In the genomic region with DNA sequence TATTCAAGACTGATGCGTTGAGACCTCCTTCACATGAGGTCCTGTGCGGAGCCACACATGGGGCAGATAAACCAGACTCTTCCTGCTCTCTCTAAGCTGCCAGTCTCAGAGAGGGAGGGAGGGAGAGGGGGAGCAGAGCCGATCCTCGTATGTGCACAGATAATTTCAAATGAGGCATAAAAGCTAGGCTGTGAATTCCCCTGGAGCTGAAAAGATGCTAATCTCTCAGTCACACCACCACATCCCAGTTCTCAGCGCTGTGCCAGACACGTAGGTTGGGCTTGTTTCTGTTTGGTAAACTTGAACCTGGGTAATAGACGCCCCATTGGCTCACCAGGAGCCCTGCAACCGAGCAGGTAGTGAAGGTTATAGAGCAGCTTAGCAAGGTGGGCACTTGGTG, we compare ENCODE assay signal across 12 mouse cellular contexts. TPM values are rescaled to one million over a fixed set of nuclear protein-coding genes. Genes with fewer than 3 reads are reported as not detected.
DNase-seq lines count a peak whose midpoint lies in the region; ATAC-seq and TF ChIP-seq lines count a peak whose summit lies in the region.
"Had no signal": no experiment of that assay in that cellular context is flagged by ENCODE, and none has a peak within 500 bp of the region (broad histone marks: within the 10 kb centered on the region; RNA-seq: fewer than 3 reads in every experiment).

No protein-coding gene starts in this region.

- H3K27me3 ChIP-seq in heart, embryonic 11.5 days (ENCODE audit: control insufficient read depth, insufficient read depth, low read length), result no peaks in the 10 kb centered on the region
- H3K27me3 ChIP-seq in kidney, postnatal 0 days (ENCODE audit: insufficient read depth, low read length), result no peaks in the 10 kb centered on the region
- H3K27me3 ChIP-seq in stomach, embryonic 15.5 days (replicated peaks), result no peaks in the 10 kb centered on the region
- H3K27me3 ChIP-seq in stomach, postnatal 0 days (ENCODE audit: control insufficient read depth, insufficient read depth, low read length), result no peaks in the 10 kb centered on the region
- H3K27me3 ChIP-seq: neural tube, embryonic 13.5 days had no signal

- H3K9ac ChIP-seq in heart, embryonic 11.5 days (ENCODE audit: low read depth, low read length), result no peak overlapping the region
- H3K9ac ChIP-seq in kidney, postnatal 0 days (ENCODE audit: low read depth, low read length), result no peak overlapping the region
- H3K9ac ChIP-seq in stomach, embryonic 15.5 days, result no peak overlapping the region
- H3K9ac ChIP-seq in stomach, postnatal 0 days (ENCODE audit: low read length), result no peak overlapping the region; the same call in 1 of the 2 replicates
- H3K9ac ChIP-seq: neural tube, embryonic 13.5 days had no signal

- peak overlapping the region; percentile 16; the same call in 1 of the 2 replicates for H3K4me2 ChIP-seq in heart, embryonic 11.5 days
- H3K4me2 ChIP-seq in kidney, postnatal 0 days (ENCODE audit: low read length), result no peak overlapping the region
- H3K4me2 ChIP-seq in stomach, embryonic 15.5 days, result no peak overlapping the region
- no peak overlapping the region for H3K4me2 ChIP-seq in stomach, postnatal 0 days (replicated peaks; ENCODE audit: low read depth)
- H3K4me2 ChIP-seq: neural tube, embryonic 13.5 days had no signal

- peaks cover 6% of the 10 kb centered on the region; the same call in 1 of the 2 replicates for H3K36me3 ChIP-seq in heart, embryonic 11.5 days (ENCODE audit: control insufficient read depth, insufficient read depth, low read length)
- peaks cover 24% of the 10 kb centered on the region for H3K36me3 ChIP-seq in kidney, postnatal 0 days (ENCODE audit: insufficient read depth, low read length)
- H3K36me3 ChIP-seq in stomach, embryonic 15.5 days, result 0 out of 2 replicates have a peak, but pooled peaks cover 5% of the 10 kb centered on the region
- no peaks in the 10 kb centered on the region; the same call in 1 of the 2 replicates for H3K36me3 ChIP-seq in stomach, postnatal 0 days (ENCODE audit: control insufficient read depth, insufficient read depth, low read length)
- H3K36me3 ChIP-seq: neural tube, embryonic 13.5 days had no signal

- ATAC-seq in heart, embryonic 11.5 days (replicated peaks; ENCODE audit: insufficient number of reproducible peaks, low FRiP score, low TSS enrichment), result no peak
- no peak for ATAC-seq in kidney, postnatal 0 days (replicated peaks; ENCODE audit: low FRiP score, low read depth)
- ATAC-seq in stomach, embryonic 15.5 days (ENCODE audit: insufficient read depth, low FRiP score, low read depth), result no peak
- no peak for ATAC-seq in stomach, postnatal 0 days (ENCODE audit: low FRiP score, low TSS enrichment)
- ATAC-seq: activated CD4-positive, CD25-positive, alpha-beta regulatory T cell, adult 4 months had no signal

- H3K4me3 ChIP-seq in heart, embryonic 11.5 days (ENCODE audit: low read depth, low read length), result no peak overlapping the region
- no peak overlapping the region for H3K4me3 ChIP-seq in kidney, postnatal 0 days (replicated peaks; ENCODE audit: low read depth, low read length)
- no peak overlapping the region for H3K4me3 ChIP-seq in stomach, embryonic 15.5 days (replicated peaks)
- no peak overlapping the region for H3K4me3 ChIP-seq in stomach, postnatal 0 days (ENCODE audit: low read depth, low read length)
- H3K4me3 ChIP-seq: neural tube, embryonic 13.5 days had no signal

- H3K27ac ChIP-seq in heart, embryonic 11.5 days (ENCODE audit: low read depth, low read length), result peak overlapping the region; percentile 70
- 0 out of 2 replicates have a peak overlapping the region, but pooled peaks have one; percentile 13 for H3K27ac ChIP-seq in kidney, postnatal 0 days
- H3K27ac ChIP-seq in stomach, embryonic 15.5 days, result peak overlapping the region; percentile 79; the same call in 1 of the 2 replicates
- H3K27ac ChIP-seq in stomach, postnatal 0 days (replicated peaks), result no peak overlapping the region; the same call in 1 of the 2 replicates
- H3K27ac ChIP-seq: neural tube, embryonic 13.5 days had no signal

- H3K4me1 ChIP-seq in heart, embryonic 11.5 days (ENCODE audit: control insufficient read depth, insufficient read depth, low read length), result peaks cover 61% of the 10 kb centered on the region
- peaks cover 41% of the 10 kb centered on the region for H3K4me1 ChIP-seq in kidney, postnatal 0 days (replicated peaks; ENCODE audit: insufficient read depth, low read length)
- peaks cover 45% of the 10 kb centered on the region for H3K4me1 ChIP-seq in stomach, embryonic 15.5 days
- H3K4me1 ChIP-seq in stomach, postnatal 0 days (replicated peaks; ENCODE audit: control insufficient read depth, insufficient read depth), result peaks cover 24% of the 10 kb centered on the region

- TF ChIP-seq CTCF in kidney, postnatal 0 days (IDR thresholded peaks at IDR 0.05; ENCODE audit: low read depth), result no peak
- TF ChIP-seq CTCF in stomach, postnatal 0 days (IDR thresholded peaks at IDR 0.05; ENCODE audit: low read depth), result no peak

- H3K9me3 ChIP-seq in heart, embryonic 11.5 days (replicated peaks; ENCODE audit: control insufficient read depth, low read length), result no peaks in the 10 kb centered on the region
- H3K9me3 ChIP-seq in kidney, postnatal 0 days (replicated peaks; ENCODE audit: low read length), result no peaks in the 10 kb centered on the region
- H3K9me3 ChIP-seq in stomach, embryonic 15.5 days, result no peaks in the 10 kb centered on the region
- H3K9me3 ChIP-seq in stomach, postnatal 0 days (ENCODE audit: control insufficient read depth, low read length), result no peaks in the 10 kb centered on the region
- H3K9me3 ChIP-seq: neural tube, embryonic 13.5 days had no signal

- WGBS in heart, embryonic 11.5 days (ENCODE audit: insufficient replicate concordance), result 48% methylated on average over 8 of the region's 8 CpGs
- 69% methylated on average over 8 of the region's 8 CpGs for WGBS in kidney, postnatal 0 days
- WGBS in stomach, embryonic 15.5 days, result 52% methylated on average over 8 of the region's 8 CpGs
- 52% methylated on average over 8 of the region's 8 CpGs for WGBS in stomach, postnatal 0 days

- TF ChIP-seq EP300 in stomach, postnatal 0 days (optimal IDR thresholded peaks at IDR 0.05), result no peak

- no peak for DNase-seq in heart, adult 9 months (ENCODE audit: low spot score in 2 of 2)
- no peak for DNase-seq in kidney, postnatal 0 days (ENCODE audit: low spot score)
- DNase-seq in kidney, postnatal 14 days, result no peak
- no peak for DNase-seq in stomach, postnatal 0 days (ENCODE audit: low spot score)
- DNase-seq in layer of hippocampus, adult 9-11 months, result no peak
- no peak for DNase-seq in cerebellum, adult 9-10 months
- DNase-seq: B cell, adult 2 months; cerebellum, adult 18-20 months had no signal

RNA-seq across cellular contexts. Expression of a gene that starts 12.4 kb away (rescaled TPM):
- 3.1 and 3.6 TPM in 2 replicates for polyA plus RNA-seq in heart, embryonic 11.5 days (2014; fragmentation: Nextera tagmentation; extraction: Ambion mirVana)
- 5.6 and 5.8 TPM in 2 replicates for polyA plus RNA-seq in kidney, postnatal 0 days (2015; fragmentation: Nextera tagmentation; extraction: Ambion mirVana)
- polyA plus RNA-seq in stomach, embryonic 15.5 days (2015; fragmentation: Nextera tagmentation; extraction: Ambion mirVana), result 5.9 and 7.3 TPM in 2 replicates
- polyA plus RNA-seq in stomach, postnatal 0 days (2015; fragmentation: Nextera tagmentation; extraction: Ambion mirVana), result 3.9 and 4.9 TPM in 2 replicates
- polyA plus RNA-seq: activated CD4-positive, CD25-positive, alpha-beta regulatory T cell, adult 4 months had no signal

RNA-seq across cellular contexts. Expression of a gene that starts 54.5 kb away (rescaled TPM):
- 1.00 and 1.0 TPM in 2 replicates for polyA plus RNA-seq in heart, embryonic 11.5 days (2014; fragmentation: Nextera tagmentation; extraction: Ambion mirVana)
- 2.8 and 3.1 TPM in 2 replicates for polyA plus RNA-seq in kidney, postnatal 0 days (2015; fragmentation: Nextera tagmentation; extraction: Ambion mirVana)
- polyA plus RNA-seq in stomach, embryonic 15.5 days (2015; fragmentation: Nextera tagmentation; extraction: Ambion mirVana), result 2.8 and 3.9 TPM in 2 replicates
- 3.4 and 3.6 TPM in 2 replicates for polyA plus RNA-seq in stomach, postnatal 0 days (2015; fragmentation: Nextera tagmentation; extraction: Ambion mirVana)
- polyA plus RNA-seq: activated CD4-positive, CD25-positive, alpha-beta regulatory T cell, adult 4 months had no signal
